9 mouse cellular contexts compared by ENCODE assay signal in the genomic region with DNA sequence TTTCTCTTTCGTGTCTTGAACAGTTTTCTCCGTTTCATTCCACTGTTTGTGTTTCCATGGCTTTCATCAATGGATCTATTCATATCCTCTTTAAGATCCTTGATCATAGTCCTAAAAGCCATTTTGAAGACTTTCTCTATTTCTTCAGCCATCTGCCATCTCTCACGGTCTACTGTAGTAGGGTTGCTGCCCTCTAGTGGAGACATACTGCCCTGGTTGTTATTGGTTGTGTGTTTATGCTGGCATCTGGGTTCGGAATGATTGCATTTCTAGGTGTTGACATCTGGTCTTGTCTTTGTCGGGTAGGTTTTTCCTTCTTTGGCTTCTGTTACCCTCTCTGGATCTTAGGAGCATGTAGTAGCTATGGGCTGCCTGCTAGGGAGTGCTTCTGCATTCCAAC. TPM values are rescaled to one million over a fixed set of nuclear protein-coding genes. Genes with fewer than 3 reads are reported as not detected.
DNase-seq lines count a peak whose midpoint lies in the region; ATAC-seq and TF ChIP-seq lines count a peak whose summit lies in the region.
"Had no signal": no experiment of that assay in that cellular context is flagged by ENCODE, and none has a peak within 500 bp of the region (broad histone marks: within the 10 kb centered on the region; RNA-seq: fewer than 3 reads in every experiment).

No protein-coding gene starts in this region.

- peak; percentile 80 for TF ChIP-seq CTCF in heart, adult 2 months (IDR thresholded peaks at IDR 0.05)
- TF ChIP-seq CTCF in cortical plate, adult 2 months (IDR thresholded peaks at IDR 0.05; ENCODE audit: extremely low read depth, insufficient read depth, low read length): peak; percentile 56

- ATAC-seq in heart, embryonic 11.5 days (replicated peaks; ENCODE audit: insufficient number of reproducible peaks, low FRiP score, low TSS enrichment): no peak
- 0 out of 2 replicates have a peak, but pooled peaks have one; percentile 42 for ATAC-seq in megakaryocyte progenitor cell, adult 5-6 weeks (replicated peaks; ENCODE audit: poor library complexity)
- ATAC-seq in erythroid progenitor cell, adult 5-6 weeks (replicated peaks; ENCODE audit: low FRiP score, poor library complexity, severe bottlenecking): no peak

- TF ChIP-seq EP300 in heart, adult 2 months (IDR thresholded peaks at IDR 0.05; ENCODE audit: insufficient read depth, low read depth, low read length): no peak

- H3K4me2 ChIP-seq in heart, embryonic 11.5 days: no peak overlapping the region
- H3K4me2 ChIP-seq: heart, embryonic 15.5 days had no signal

- no peak overlapping the region for H3K27ac ChIP-seq in heart, adult 2 months
- H3K27ac ChIP-seq in heart, embryonic 11.5 days (ENCODE audit: low read depth, low read length): no peak overlapping the region
- no peak overlapping the region for H3K27ac ChIP-seq in cortical plate, adult 2 months (ENCODE audit: insufficient read depth, low read length)
- H3K27ac ChIP-seq: heart, embryonic 15.5 days had no signal

- H3K36me3 ChIP-seq in heart, adult 2 months (ENCODE audit: control insufficient read depth, insufficient read depth, low read length): no peaks in the 10 kb centered on the region
- no peaks in the 10 kb centered on the region for H3K36me3 ChIP-seq in heart, embryonic 11.5 days (ENCODE audit: control insufficient read depth, insufficient read depth, low read length)
- H3K36me3 ChIP-seq: heart, embryonic 15.5 days had no signal

- WGBS in heart, adult 2 months: 33% methylated on average over 5 of the region's 5 CpGs
- WGBS in heart, embryonic 11.5 days (ENCODE audit: insufficient replicate concordance): 42% methylated on average over 5 of the region's 5 CpGs
- 37% methylated on average over 5 of the region's 5 CpGs for WGBS in large intestine, adult 2 months

- no peaks in the 10 kb centered on the region for H3K79me2 ChIP-seq in heart, adult 2 months (replicated peaks; ENCODE audit: control insufficient read depth, insufficient read depth, low read length)

- H3K9me3 ChIP-seq in heart, embryonic 11.5 days (replicated peaks; ENCODE audit: control insufficient read depth, low read length): peaks cover 3% of the 10 kb centered on the region
- H3K9me3 ChIP-seq: heart, embryonic 15.5 days had no signal

- intact Hi-C loops in heart, adult 2 months (cut with DNase I): loop anchor here (2.0 kb wide), 1 partner anchor 248 kb away; no protein-coding TSS in a partner anchor

- H3K27me3 ChIP-seq in heart, adult 2 months (ENCODE audit: control insufficient read depth, insufficient read depth, low read length): no peaks in the 10 kb centered on the region
- no peaks in the 10 kb centered on the region for H3K27me3 ChIP-seq in heart, embryonic 11.5 days (ENCODE audit: control insufficient read depth, insufficient read depth, low read length)
- H3K27me3 ChIP-seq: heart, embryonic 15.5 days had no signal

- no peaks in the 10 kb centered on the region for H3K4me1 ChIP-seq in heart, adult 2 months (ENCODE audit: control insufficient read depth, insufficient read depth, low read length)
- H3K4me1 ChIP-seq in heart, embryonic 11.5 days (ENCODE audit: control insufficient read depth, insufficient read depth, low read length): no peaks in the 10 kb centered on the region
- no peaks in the 10 kb centered on the region for H3K4me1 ChIP-seq in cortical plate, adult 2 months (ENCODE audit: control insufficient read depth, insufficient read depth, low read length)
- H3K4me1 ChIP-seq: heart, embryonic 15.5 days had no signal

- no peak overlapping the region for H3K9ac ChIP-seq in heart, adult 2 months (ENCODE audit: low read depth, low read length)
- no peak overlapping the region for H3K9ac ChIP-seq in heart, embryonic 11.5 days (ENCODE audit: low read depth, low read length)
- H3K9ac ChIP-seq: heart, embryonic 15.5 days had no signal

- no peak overlapping the region for H3K4me3 ChIP-seq in heart, adult 2 months
- no peak overlapping the region for H3K4me3 ChIP-seq in heart, embryonic 11.5 days (ENCODE audit: low read depth, low read length)
- no peak overlapping the region for H3K4me3 ChIP-seq in cortical plate, adult 2 months (ENCODE audit: insufficient read depth, low read length)
- H3K4me3 ChIP-seq: heart, embryonic 15.5 days had no signal

- TF ChIP-seq POLR2A in heart, adult 2 months (IDR thresholded peaks at IDR 0.05; ENCODE audit: insufficient read depth, low read depth, low read length): no peak
- no peak for TF ChIP-seq POLR2A in cortical plate, adult 2 months (IDR thresholded peaks at IDR 0.05; ENCODE audit: extremely low read depth, insufficient read depth, low read length)

- DNase-seq in heart, adult 2 months: no peak
- DNase-seq in urinary bladder, postnatal 36 days (ENCODE audit: low spot score in 2 of 2): peak; percentile 1 to 9
- no peak for DNase-seq in urinary bladder, postnatal 4 days (ENCODE audit: low spot score in 2 of 2)
- DNase-seq in large intestine, adult 2 months (ENCODE audit: low read depth, low spot score): peak; percentile 24

RNA-seq across cellular contexts. Expression of a gene that starts 11.2 kb away (rescaled TPM):
- not detected for total RNA-seq in heart, adult 2 months (2021)
- polyA plus RNA-seq in heart, adult 2 months (2012; rRNA removed): 0.20 TPM in 1 of 2 replicates, not detected in the other
- polyA plus RNA-seq in heart, embryonic 11.5 days (2014; fragmentation: Nextera tagmentation; extraction: Ambion mirVana): 0.07 and 0.21 TPM in 2 replicates
- 0.08 and 0.52 TPM in 2 replicates for polyA plus RNA-seq in cortical plate, adult 2 months (2012; rRNA removed)
- polyA plus RNA-seq in large intestine, adult 2 months (2012; rRNA removed): not detected in 2 replicates
- total RNA-seq in megakaryocyte progenitor cell, adult 5-6 weeks (2015): 0.22 and 1.1 TPM in 2 replicates
- total RNA-seq in megakaryocyte progenitor cell, adult 5-6 weeks (2017): 0.24 and 0.71 TPM in 2 replicates
- total RNA-seq in erythroid progenitor cell, adult 5-6 weeks (2015; ENCODE audit: low replicate concordance): not detected in 2 replicates
- total RNA-seq in erythroid progenitor cell, adult 5-6 weeks (2017; ENCODE audit: low replicate concordance): 0.23 TPM in 1 of 2 replicates, not detected in the other

RNA-seq across cellular contexts. Expression of a gene that starts 30.5 kb away (rescaled TPM):
- total RNA-seq in heart, adult 2 months (2021): not detected
- polyA plus RNA-seq in heart, adult 2 months (2012; rRNA removed): 0.06 TPM in 2 replicates
- 0.27 TPM in 1 of 2 replicates, not detected in the other for polyA plus RNA-seq in heart, embryonic 11.5 days (2014; fragmentation: Nextera tagmentation; extraction: Ambion mirVana)
- polyA plus RNA-seq in cortical plate, adult 2 months (2012; rRNA removed): 0.02 TPM in 1 of 2 replicates, not detected in the other
- polyA plus RNA-seq in large intestine, adult 2 months (2012; rRNA removed): 8.4 and 11.8 TPM in 2 replicates
- 0.24 TPM in 1 of 2 replicates, not detected in the other for total RNA-seq in megakaryocyte progenitor cell, adult 5-6 weeks (2015)
- 0.07 TPM in 1 of 2 replicates, not detected in the other for total RNA-seq in megakaryocyte progenitor cell, adult 5-6 weeks (2017)
- not detected in 2 replicates for total RNA-seq in erythroid progenitor cell, adult 5-6 weeks (2015; ENCODE audit: low replicate concordance)
- total RNA-seq in erythroid progenitor cell, adult 5-6 weeks (2017; ENCODE audit: low replicate concordance): not detected in 2 replicates

RNA-seq across cellular contexts. Expression of a gene that starts 52.2 kb away (rescaled TPM):
- under 1 TPM; 0.16 to 0.20 TPM for total RNA-seq in heart, adult 2 months (2021)
- 1.00 and 1.0 TPM in 2 replicates for polyA plus RNA-seq in heart, adult 2 months (2012; rRNA removed)
- 16.8 and 18.4 TPM in 2 replicates for polyA plus RNA-seq in heart, embryonic 11.5 days (2014; fragmentation: Nextera tagmentation; extraction: Ambion mirVana)
- 1.2 and 1.5 TPM in 2 replicates for polyA plus RNA-seq in cortical plate, adult 2 months (2012; rRNA removed)
- 0.12 and 0.17 TPM in 2 replicates for polyA plus RNA-seq in large intestine, adult 2 months (2012; rRNA removed)
- not detected in 2 replicates for total RNA-seq in megakaryocyte progenitor cell, adult 5-6 weeks (2015)
- total RNA-seq in megakaryocyte progenitor cell, adult 5-6 weeks (2017): not detected in 2 replicates
- not detected in 2 replicates for total RNA-seq in erythroid progenitor cell, adult 5-6 weeks (2015; ENCODE audit: low replicate concordance)
- not detected in 2 replicates for total RNA-seq in erythroid progenitor cell, adult 5-6 weeks (2017; ENCODE audit: low replicate concordance)

Comparison
In these comparisons a context has a peak if more than half of its experiments do, and no peak if none do; other contexts are left out.
1. DNase-seq: peak in urinary bladder, postnatal 36 days (2 of 2) and large intestine, adult 2 months (single experiment); none in heart, adult 2 months (0 of 2) and urinary bladder, postnatal 4 days (0 of 2).